Mouse (Mus musculus) cerebellum, adult 2 months (tissue): Measurements from ENCODE around the gene Elmsan1. TPM values are rescaled to one million over a fixed set of nuclear protein-coding genes. Genes with fewer than 3 reads are reported as not detected.
"Not testable (repeated sequence)": the region's sequence is repeated elsewhere in the genome, so short reads cannot be mapped to it uniquely, and the experiment has no call there.

ENCODE experiments used
- DNase-seq, 2 experiments: peaks; one replicate each; pipeline ENCODE4 v3.0.0; 2021
- H3K27ac ChIP-seq: fragments of 200-500 bp; 2 replicates; pipeline ENCODE4 v1.5.1; 2012; ENCODE audit warnings: low read length, control low read depth, inconsistent platforms; ENCODE audit not compliant: insufficient read depth
- H3K27me3 ChIP-seq: fragments of 200-500 bp; 2 replicates; pipeline ENCODE4 v1.6.1; 2012; ENCODE audit warnings: inconsistent platforms, mild to moderate bottlenecking, low read length, moderate library complexity; ENCODE audit not compliant: control insufficient read depth, insufficient read depth
- H3K4me1 ChIP-seq: fragments of 200-500 bp; 2 replicates; pipeline ENCODE4 v1.6.1; 2011; ENCODE audit warnings: low read length; ENCODE audit not compliant: control insufficient read depth, insufficient read depth
- H3K4me3 ChIP-seq: fragments of 200-500 bp; replicated peaks from 2 replicates; pipeline ENCODE3; 2011; ENCODE audit warnings: mild to moderate bottlenecking, low read depth, low read length, control low read depth; ENCODE audit not compliant: insufficient read depth
- CTCF ChIP-seq: fragments of 200-500 bp; IDR thresholded peaks from 2 replicates; pipeline ENCODE4 v1.5.1; 2011; ENCODE audit warnings: low read depth, mild to moderate bottlenecking, control low read depth, low read length, moderate library complexity, borderline replicate concordance; ENCODE audit not compliant: insufficient read depth
- POLR2A ChIP-seq: fragments of 200-500 bp; IDR thresholded peaks from 2 replicates; pipeline ENCODE4 v1.6.1; 2011; ENCODE audit warnings: low read length, control low read depth, borderline replicate concordance; ENCODE audit not compliant: insufficient read depth
- WGBS: fragments of 180-500 bp; shearing (Covaris S2); methylation state at CpG from one replicate; pipeline ENCODE4 v1.1.7; 2018; 5-methylcytosine and 5-hydroxymethylcytosine counted together
- polyA plus RNA-seq: library from polyadenylated mRNA; depleted of rRNA; stranded (reverse); fragments of >200 nt; gene quantifications from 2 replicates; pipeline ENCODE4 v1.2.3, GENCODE M21; 2012; rRNA removed

Elmsan1 gene
- polyA plus RNA-seq, 1 experiment: 8.4 TPM

DNA sequence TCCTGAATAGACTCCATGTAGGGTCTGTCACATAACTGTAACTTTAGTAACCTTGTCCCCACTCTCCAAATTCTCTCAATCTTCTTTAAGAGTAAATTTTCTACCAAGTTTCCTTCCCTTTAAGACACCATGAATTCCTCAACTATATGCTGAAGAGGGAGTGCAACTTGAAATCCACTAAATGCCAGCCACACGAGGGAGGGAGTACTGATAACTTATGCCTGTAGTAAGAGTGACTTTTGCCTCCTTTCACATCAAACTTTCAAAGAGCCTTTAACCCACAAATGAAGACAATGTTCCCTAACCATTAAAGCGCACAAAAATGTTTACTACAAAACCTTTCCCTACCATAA is 117.2 kb downstream of the Elmsan1 start:
- WGBS: 70% methylated on average over 2 of the region's 2 CpGs
- TF ChIP-seq CTCF: no peak
- no peak for TF ChIP-seq POLR2A
- Histone ChIP-seq H3K4me3 (peak overlapping the region; percentile 56), H3K4me1 (no peaks in the 10 kb centered on the region), H3K27me3 (no peaks in the 10 kb centered on the region), H3K27ac (no peak overlapping the region)
- no peak for DNase-seq

DNA sequence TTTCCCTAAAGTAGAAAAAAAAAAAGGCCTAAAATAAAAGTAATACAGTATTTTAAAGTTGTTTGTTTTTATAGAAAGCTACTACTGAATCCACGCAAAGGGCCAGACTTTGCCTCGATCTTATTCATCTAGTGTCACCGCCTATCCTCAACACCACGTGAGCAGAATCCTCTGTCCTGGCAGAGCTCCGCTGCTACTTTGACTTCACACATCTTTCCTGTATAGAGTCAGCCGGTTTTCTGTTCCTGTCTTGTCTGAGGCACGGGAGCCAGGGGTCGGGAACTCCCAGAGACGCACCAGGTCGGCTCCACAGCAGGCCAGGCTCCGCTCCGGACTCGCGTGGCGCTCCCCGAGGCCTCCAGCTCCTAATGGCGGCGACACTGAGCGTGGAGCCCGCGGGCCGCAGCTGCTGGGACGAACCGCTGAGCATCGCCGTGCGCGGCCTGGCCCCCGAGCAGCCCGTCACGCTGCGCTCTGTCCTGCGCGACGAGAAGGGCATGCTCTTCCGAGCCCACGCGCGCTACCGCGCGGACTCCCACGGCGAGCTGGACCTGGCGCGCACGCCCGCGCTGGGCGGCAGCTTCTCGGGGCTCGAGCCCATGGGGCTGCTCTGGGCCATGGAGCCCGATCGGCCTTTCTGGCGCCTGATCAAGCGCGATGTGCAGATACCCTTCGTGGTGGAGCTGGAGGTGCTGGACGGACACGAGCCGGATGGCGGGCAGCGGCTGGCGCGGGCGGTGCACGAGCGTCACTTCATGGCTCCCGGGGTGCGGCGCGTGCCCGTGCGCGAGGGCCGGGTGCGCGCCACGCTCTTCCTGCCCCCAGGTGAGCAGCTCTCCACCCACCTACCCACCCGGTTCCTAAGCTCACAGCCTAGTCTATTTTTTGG is 117.8 kb downstream of the Elmsan1 start, which contains the start of gene Acot6:
Gene Acot6, plus strand, starts transcription at position 51 of the 889 bp plus-strand sequence.
- H3K4me1 ChIP-seq, H3K27me3 ChIP-seq: not testable (repeated sequence)
- WGBS: under 1% methylated on average over 80 of the region's 80 CpGs
- Histone ChIP-seq H3K27ac (peak within 1 kb of the TSS; percentile 4; the same call in 1 of the 2 replicates), H3K4me3 (peak within 1 kb of the TSS; percentile 56)
- DNase-seq: peak; percentile 49 to 69

GRCm38 (mm10) chr12:84100071-84100470 is 118.6 kb downstream of the Elmsan1 start:
- 31% methylated on average over 1 of the region's 1 CpGs for WGBS
- Histone ChIP-seq H3K27ac (no peak overlapping the region), H3K4me3 (no peak overlapping the region), H3K27me3 (no peaks in the 10 kb centered on the region), H3K4me1 (no peaks in the 10 kb centered on the region)
- no peak for DNase-seq
- no peak for TF ChIP-seq POLR2A
- no peak for TF ChIP-seq CTCF

DNA sequence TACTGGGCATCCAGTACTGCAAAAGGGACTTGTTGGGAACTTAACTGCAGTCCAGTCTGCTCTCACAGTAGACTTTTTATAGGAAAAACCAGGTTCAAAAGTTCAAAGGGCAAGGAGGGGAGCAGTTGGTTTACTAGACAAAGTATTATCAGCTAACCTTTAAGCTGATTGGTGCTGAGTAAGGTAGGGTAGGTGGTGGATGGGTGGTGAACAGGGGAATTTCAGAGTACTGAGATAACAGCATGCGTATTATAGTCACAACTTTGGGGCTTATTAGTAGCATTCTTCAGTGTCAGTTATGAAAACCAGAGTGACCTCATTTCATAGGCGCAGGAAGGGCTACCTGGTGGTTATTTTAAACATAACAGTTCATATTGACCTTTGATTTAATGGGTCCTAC is 119.1 kb downstream of the Elmsan1 start:
- TF ChIP-seq POLR2A (no peak), CTCF (no peak)
- no peaks in the 10 kb centered on the region for H3K27me3 ChIP-seq
- no peaks in the 10 kb centered on the region for H3K4me1 ChIP-seq
- no peak overlapping the region for H3K4me3 ChIP-seq
- H3K27ac ChIP-seq: no peak overlapping the region
- WGBS: 100% methylated on average over 2 of the region's 2 CpGs
- DNase-seq: no peak

Other genes starting within 250 kb of the Elmsan1 start
- gene Heatr4, start 234.0 kb downstream of the Elmsan1 start, polyA plus RNA-seq: 0.03 and 0.05 TPM in 2 replicates
- 6.4 and 6.8 TPM in 2 replicates for gene Acot2, start 231.0 kb downstream of the Elmsan1 start, polyA plus RNA-seq
- gene Acot1, start 209.4 kb downstream of the Elmsan1 start, polyA plus RNA-seq: 18.2 and 19.3 TPM in 2 replicates
- 0.24 and 0.43 TPM in 2 replicates for gene Acot4, start 180.5 kb downstream of the Elmsan1 start, polyA plus RNA-seq
- not detected in 2 replicates for gene Gm49366, start 179.9 kb downstream of the Elmsan1 start, polyA plus RNA-seq
- gene Acot3, start 166.7 kb downstream of the Elmsan1 start, polyA plus RNA-seq: 0.61 and 0.62 TPM in 2 replicates
- 1.1 and 1.3 TPM in 2 replicates for gene Acot5, start 149.6 kb downstream of the Elmsan1 start, polyA plus RNA-seq
- 5.5 and 6.6 TPM in 2 replicates for gene Acot6, start 118.2 kb downstream of the Elmsan1 start, polyA plus RNA-seq
- gene Dnal1, start 104.5 kb downstream of the Elmsan1 start, polyA plus RNA-seq: 22.6 and 23.8 TPM in 2 replicates
- 0.68 and 0.84 TPM in 2 replicates for gene Pnma1, start 70.4 kb downstream of the Elmsan1 start, polyA plus RNA-seq
- gene Ptgr2, start 66.4 kb upstream of the Elmsan1 start, polyA plus RNA-seq: 28.8 and 30.2 TPM in 2 replicates
- 44.4 and 52.4 TPM in 2 replicates for gene Zfp410, start 98.0 kb upstream of the Elmsan1 start, polyA plus RNA-seq
- 39.9 and 45.0 TPM in 2 replicates for gene Coq6, start 142.8 kb upstream of the Elmsan1 start, polyA plus RNA-seq
- gene Fam161b, start 143.0 kb upstream of the Elmsan1 start, polyA plus RNA-seq: 10.8 and 10.9 TPM in 2 replicates
- 26.2 and 29.0 TPM in 2 replicates for gene Entpd5, start 190.1 kb upstream of the Elmsan1 start, polyA plus RNA-seq
- 4.3 and 4.4 TPM in 2 replicates for gene Bbof1, start 190.2 kb upstream of the Elmsan1 start, polyA plus RNA-seq
- 17.6 and 20.2 TPM in 2 replicates for gene Rnf113a2, start 198.3 kb upstream of the Elmsan1 start, polyA plus RNA-seq
- 39.4 and 43.7 TPM in 2 replicates for gene Aldh6a1, start 232.1 kb upstream of the Elmsan1 start, polyA plus RNA-seq
- gene Lin52, start 232.5 kb upstream of the Elmsan1 start, polyA plus RNA-seq: 31.1 and 34.7 TPM in 2 replicates